Mouse (Mus musculus) 416B (cell line): ENCODE measurements around the gene Btnl1.
A peak's percentile ranks its signal among the peaks of the same experiment; 100 is the strongest.

Experiments used
- DNase-seq: peaks from one replicate; pipeline ENCODE4 v3.0.0; 2011; ENCODE audit warnings: low read depth

The Btnl1 gene

DNA sequence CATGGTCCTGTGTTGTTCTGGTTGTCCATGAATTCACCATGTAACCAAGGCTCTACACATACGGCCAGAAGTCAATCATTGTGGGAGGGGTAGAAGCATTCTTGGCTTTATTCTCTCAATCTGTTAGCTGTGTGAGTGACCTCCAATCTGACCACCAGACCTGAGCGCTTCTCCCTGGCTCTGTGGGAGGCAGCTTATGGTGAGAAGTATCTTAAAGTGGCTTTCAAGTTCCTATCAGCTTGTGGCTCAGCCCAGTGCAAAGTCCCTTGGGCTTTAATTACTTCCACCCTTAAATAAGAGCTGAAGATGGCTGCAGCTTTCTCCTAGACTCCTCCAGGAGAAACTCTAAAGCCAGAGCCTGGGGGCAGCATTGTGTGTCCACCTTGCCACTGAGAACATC is at the start of gene Btnl1:
Btnl1 (plus strand) TSS at position 286 of the 400 bp plus-strand sequence.
- DNase-seq = no peak

DNA sequence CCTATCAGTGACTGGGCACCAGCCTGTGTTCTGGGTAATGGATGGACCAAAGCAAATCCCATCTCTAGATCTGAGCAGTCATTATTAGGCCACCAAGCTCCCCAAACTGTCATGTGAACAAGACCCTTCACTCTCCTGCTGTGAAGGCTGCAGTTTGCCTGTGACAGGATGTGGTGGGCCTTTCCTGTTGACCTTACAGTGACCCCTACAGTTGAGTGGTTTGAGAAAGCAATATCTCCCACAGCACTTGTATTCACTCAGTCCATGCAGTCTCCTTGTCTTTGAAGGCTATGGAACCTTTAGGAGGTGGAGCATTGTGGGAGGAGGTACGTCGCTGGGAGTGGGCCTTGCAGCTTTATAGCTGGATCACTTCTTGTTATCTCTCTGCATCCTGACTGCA is 47.1 kb upstream of the Btnl1 start:
- DNase-seq = peak; percentile 80

DNA sequence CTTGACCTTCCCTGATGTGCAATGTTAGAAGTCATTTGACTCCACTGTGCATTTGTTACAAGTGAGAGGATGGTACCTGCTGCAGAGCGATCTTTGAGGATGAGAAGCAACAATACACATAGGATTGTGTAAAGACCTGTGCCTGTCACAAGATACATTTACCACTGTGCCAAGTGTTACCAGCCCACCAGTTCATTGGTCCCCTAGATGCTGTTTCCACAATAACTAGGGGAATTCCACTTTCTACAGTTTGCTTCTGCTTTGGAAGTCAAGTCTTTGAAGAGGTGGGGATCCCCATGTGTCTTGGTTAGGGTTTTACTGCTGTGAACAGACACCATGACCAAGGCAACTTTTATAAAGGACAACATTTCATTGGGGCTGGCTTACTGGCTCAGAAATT is 45.7 kb upstream of the Btnl1 start:
- DNase-seq = no peak

DNA sequence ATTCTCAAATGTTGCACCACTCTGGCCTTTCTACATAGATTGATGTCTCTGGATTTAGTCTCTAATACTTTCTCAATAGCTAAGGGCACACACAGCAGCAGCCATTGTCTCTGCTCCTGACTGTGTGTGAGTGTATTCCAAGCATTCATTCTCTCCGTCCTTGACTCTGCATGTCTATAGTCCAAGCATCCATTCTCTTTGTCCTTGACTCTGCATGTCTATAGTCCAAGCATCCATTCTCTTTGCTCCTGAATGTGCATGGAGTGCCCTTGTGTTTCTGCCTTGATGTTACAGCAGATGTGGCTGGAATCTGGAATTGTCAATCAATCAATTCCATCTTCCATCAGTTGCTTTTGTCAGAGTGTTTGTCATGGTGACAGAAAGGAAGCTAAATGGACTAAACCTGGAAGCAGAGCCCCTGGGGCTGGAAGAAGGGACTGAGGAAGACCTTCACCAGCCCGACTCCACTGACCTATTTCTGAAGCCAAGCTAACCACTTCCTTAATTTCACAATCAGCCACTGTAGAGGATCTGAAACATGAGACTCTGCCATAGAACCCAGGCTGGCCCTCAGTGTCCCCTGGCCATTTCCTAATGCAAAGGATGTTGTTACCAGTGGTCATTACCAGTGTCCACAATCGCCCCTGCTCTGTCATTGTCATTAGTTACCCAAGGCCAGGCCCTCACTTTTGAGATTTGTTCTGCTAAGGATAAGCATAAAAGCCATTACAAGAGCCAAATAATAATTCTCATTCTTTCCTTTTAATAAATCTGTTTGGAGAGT is 36.1 kb upstream of the Btnl1 start:
- DNase-seq = peak; percentile 90

DNA sequence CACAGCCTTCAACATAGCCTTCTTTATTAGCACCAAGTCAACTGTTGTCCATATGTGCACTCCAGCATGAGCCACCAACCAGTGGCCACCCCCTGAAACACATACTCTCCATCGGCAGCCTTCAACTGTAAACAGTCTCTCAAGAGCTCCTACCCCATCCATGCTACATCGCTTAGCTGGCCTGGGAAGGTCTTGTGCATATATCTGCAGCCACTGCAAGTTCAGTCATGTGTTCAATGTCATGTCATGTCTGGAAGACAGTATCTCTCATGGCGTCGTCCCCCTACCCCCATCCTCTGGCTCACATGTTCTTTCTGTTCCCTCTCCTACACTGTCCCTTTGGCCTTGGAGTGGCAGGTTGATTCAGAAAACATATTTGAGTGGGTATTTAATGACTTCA is 32.0 kb upstream of the Btnl1 start:
- no peak for DNase-seq

DNA sequence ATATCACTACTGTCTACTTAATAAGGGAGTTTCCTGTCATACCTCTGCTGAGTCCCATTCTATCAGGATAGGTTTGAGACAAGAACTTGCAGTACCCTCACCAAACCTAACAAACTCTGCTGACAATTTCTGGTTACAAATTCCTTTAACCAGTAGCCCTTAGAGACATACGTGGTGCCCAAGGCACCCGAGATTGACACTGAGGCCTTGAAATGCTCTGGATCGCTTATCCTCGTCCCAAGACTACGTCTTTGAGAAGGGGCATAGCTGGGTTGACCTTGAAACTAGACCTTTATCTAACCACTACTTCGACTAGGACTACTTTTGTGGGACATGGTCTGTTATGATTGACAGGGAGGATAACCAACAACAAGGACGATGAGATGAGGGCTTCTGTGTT is 31.4 kb upstream of the Btnl1 start:
- DNase-seq = no peak

DNA sequence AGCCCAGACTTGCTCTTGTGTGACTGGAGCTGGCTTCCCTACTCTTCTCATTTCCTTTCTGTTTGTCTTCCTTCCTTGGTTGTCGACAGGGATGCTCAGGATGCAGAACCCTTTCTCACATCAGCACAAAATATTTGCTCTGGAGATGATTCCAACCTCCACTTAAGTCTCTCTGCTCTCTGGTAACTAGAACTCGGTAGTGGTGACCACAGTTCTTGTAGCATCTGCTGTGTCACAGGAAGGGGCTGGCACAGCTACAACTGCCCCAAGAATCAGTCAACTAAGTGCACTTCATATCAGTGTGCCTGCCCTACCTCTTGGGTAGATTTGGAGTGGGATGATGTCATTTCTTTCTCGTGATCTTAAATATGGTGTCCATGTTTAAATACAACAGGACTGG is 30.9 kb upstream of the Btnl1 start:
- DNase-seq = peak; percentile 80

DNA sequence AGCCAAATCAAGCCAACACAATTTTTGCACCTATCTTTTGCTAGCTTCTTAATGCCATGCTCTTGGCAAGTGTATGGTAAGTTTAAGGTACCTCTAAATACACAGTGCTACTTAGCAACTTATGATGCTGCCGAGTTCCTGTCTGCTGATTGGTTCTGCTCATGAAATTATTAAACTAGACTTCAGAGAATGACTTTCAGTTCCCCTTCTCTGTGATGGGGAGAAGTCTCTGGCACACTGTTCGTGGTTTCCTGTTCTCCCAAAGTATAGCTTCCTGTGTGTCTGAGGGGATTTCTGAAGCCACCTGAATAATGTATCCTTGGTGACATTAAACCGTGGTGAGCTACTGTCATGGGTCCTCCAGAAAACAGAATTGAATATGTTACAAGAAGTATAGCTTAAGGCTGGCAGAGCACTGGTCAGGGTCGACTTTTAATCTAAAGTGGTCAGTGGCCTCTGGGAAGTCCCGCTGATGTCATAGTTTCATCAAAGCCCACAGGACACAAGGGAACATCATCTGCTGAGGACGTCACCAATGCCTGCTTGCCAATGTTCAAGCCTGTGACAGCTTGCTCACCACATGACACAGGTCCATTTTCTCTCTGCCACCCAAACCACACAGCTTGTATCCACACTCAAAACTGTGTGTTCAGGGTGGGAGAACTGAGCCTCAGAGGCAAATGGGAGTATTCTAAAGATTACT is 29.2 kb upstream of the Btnl1 start:
- peak; percentile 81 for DNase-seq

DNA sequence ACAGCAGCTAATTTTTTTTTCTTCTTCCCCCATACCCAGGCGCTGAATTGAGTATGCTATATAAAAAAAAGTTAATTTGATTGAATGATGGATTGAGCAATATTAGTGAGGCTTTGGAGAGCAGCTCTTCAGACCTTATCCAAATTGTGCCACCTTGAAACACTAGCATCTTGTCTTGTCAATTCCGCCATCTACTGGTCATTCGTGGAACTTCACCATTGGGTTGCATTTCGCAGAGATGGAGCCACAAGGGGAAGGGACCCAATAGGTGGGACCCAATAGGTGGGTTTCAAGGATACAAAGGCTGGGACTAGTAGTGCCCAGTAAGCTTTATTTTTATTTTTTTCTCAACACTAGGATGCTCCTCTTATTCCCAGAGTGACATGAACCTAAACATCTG is 27.5 kb upstream of the Btnl1 start:
- peak; percentile 83 for DNase-seq

DNA sequence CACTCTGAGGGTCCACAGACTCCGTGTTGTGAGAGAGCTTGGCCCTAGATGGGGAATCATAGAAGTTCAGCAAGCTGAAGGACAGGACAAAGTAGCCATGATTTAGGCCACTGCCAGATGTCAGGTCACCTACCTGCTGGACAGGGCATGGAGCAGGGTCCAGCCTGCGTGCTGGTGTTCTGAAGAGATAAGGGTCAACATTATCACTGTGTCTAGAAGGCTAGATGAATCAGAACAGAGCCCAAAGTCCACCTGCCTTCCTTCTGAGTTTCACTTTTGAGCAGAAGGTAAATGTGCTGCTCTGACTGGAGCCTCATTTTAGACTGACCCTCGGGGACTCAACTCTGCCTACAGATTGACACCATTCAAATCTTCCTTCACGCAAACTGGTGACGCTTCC is 22.4 kb upstream of the Btnl1 start, which contains the start of gene Btnl2:
Btnl2 (plus strand) TSS at position 284 of the 400 bp plus-strand sequence.
- no peak for DNase-seq

DNA sequence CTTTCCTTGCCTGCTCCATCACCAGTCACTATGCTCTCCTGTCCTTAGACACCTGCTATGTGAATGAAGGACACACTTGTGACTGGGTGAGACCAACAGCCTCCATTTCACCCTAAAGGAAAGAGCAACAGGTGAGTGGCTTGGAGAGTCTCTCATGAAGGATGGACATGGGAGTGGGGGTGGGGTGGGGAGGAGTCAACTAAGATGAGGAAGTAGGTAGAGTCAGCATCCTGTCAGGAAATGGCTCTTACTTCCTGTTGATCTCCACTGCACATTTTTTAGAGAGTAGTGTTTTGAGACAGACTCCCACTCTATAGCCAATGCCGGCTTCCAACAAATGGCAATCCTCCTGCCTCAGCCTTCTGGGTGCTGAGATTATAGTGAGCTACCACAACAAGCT is 22.0 kb upstream of the Btnl1 start:
- peak; percentile 27 for DNase-seq

DNA sequence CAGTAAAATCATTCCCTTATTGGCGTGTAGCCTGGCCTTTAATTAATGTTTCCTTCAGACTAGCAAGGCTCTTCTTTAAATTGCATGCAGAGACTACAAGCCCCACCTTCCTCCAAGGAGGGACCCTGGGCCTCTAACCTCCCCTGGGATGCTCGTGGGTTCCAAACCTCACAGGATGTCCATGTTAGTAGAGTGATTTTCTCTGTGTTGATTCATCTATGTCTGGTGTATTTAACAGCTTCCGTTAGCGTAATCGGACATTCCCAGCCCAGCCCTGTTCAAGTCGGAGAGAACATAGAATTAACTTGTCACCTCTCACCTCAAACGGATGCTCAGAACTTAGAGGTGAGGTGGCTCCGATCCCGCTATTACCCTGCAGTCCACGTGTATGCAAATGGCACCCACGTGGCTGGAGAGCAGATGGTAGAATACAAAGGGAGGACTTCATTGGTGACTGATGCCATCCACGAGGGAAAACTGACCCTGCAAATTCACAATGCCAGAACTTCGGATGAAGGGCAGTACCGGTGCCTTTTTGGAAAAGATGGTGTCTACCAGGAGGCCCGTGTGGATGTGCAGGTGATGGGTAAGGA is 13.9 kb upstream of the Btnl1 start:
- DNase-seq = no peak

DNA sequence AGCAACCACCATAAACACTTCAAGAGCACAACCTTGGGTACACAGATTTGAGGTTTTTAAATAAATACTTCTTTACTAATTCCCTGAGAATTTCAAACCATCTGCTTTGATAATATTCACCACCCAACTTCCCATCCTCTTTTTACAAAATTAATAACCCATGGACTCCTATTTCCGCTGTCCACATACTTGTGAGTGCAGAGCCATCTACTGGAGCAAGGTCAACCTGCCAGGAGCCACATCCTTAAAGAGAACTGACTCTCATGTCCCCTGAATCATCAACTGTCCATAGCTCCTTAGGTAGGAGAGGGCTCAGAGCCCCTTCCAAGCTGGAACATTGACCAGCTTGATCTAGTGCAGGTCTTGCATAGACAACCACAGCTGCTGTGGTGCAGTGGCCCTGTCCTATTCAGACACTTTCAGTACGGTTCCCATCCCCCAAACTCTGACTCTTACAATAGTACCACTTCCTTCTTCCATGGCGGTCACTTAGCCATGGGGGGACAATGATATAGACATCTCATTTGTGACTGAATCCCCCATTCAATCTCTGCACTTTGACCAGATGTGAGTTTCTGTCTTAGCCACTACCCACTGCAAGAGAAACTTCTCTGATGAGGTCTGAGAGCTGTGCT is 13.1 kb upstream of the Btnl1 start:
- peak; percentile 18 for DNase-seq

DNA sequence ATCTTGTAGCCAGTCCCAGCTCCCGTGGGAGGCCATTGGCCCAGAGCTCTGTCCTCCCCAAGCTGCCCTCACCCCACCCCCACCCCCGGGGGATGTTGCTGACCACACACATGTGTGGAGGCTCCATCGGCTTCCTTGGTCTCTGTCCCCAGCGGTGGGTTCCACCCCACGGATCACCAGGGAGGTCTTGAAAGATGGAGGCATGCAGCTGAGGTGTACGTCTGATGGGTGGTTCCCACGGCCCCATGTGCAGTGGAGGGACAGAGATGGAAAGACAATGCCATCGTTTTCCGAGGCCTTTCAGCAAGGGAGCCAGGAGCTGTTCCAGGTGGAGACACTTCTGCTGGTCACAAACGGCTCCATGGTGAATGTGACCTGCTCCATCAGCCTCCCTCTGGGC is 11.9 kb upstream of the Btnl1 start:
- DNase-seq = no peak

DNA sequence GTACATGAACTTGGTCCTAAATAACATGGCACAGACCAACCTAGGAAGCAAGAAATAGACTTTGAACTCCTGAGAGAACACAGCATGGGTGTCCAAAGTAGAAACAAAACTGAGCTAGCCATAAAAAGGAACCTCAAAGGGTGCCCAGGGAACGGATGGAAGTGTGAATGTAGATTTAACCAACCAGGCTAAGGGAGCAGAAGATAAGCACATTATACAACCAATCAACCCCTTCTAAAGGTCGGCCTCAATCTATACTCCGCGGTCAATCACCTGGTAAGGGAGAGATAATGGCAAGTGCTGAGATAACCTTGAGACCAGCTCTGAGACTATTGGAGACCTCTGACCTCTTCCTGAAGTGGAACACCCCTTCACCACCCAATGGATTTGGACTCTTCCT is 6.4 kb upstream of the Btnl1 start:
- no peak for DNase-seq

DNA sequence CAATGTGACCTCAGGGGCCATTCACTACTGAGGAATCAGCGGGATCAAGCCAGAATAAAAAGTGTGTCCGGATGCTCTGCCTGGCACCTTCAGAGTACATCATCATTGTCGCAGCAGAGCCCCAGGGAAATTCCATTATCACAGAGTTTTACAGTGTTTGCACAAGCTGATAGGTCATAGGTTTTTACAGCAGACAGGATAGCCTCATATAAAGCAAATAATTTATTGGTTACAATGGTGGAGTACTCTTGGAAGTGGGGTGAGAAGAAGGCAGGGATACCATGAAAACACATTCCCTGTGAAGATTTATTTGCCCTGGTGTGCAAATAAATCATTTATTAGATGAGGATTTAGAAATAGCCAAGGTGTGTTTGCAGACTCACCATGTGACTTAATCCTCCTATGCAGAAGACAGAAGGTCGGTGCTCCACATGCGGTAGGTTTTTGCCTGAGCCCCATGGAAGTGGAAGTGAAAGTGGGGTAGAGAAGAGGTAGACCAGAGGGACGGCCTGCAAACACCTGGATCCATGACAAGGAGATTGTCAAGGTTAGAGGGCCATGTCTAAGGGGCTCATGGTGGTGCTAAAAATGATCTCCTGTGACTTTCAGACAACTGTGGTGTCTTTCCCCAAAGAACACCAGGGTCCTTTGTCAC is 3.8 kb upstream of the Btnl1 start:
- no peak for DNase-seq

DNA sequence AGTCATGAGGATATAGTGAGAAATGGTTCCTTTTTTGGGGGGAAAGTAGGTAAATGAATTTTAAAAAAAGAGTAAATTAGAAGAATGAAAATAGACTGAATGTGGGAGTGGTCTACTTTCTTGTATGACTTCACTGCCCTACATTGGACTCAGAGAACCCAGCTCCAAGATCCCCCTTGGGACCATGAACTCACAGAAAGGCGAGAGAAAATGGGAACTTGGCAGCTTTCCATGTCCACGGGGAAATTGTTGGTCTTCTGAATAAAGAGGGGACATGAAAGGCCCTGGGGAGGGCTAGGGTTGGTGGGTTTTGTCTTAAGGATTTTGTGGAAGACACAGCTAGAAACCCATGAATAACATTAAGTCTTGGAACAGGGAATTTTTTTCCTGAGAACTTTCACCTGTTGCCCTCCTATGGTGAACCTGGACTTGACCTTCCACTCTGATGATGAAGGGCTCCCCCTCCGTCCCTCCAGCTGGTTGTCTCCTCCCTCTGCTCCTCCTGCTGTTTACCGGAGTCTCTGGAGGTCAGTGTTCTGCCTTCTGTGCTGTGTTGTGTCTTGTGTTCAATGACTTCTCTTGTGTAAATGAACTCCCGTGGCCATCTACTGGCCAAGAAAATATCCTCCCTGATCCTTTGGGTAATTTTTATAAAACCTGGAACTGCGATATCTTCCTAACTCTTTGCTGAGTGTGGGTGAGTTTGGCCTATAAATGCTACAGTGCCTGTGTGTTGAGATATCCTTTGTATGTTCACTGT is 698 bp downstream of the Btnl1 start:
- DNase-seq = no peak

DNA sequence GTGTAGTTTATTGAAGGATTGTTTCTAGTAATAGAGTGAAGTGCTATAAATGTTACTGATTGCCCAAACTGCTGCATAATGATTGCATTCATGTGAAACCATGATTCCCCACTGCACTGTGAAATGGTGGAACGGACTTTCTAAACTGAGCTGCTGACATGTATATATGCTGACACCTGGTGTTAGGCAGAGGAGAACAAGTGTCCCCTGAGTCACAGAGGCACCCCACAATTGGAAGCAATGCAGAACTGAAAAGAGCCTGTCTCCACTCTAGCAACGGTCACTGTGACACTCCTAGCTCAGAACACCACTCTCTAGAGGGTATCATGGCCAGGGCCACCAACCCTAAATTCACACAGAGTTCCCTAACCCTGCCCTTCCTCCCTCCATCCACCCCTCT is 1.8 kb downstream of the Btnl1 start:
- DNase-seq = no peak

DNA sequence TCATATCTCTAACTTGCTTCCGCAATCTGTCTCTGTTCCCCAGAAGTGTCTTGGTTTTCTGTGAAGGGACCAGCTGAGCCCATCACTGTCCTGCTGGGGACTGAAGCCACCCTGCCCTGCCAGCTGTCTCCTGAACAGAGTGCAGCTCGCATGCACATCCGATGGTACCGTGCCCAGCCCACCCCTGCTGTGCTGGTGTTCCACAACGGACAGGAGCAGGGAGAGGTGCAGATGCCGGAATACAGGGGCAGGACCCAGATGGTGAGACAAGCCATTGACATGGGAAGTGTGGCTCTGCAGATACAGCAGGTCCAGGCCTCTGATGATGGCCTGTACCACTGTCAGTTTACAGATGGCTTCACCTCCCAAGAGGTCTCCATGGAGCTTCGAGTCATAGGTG is 2.5 kb downstream of the Btnl1 start:
- DNase-seq = no peak

DNA sequence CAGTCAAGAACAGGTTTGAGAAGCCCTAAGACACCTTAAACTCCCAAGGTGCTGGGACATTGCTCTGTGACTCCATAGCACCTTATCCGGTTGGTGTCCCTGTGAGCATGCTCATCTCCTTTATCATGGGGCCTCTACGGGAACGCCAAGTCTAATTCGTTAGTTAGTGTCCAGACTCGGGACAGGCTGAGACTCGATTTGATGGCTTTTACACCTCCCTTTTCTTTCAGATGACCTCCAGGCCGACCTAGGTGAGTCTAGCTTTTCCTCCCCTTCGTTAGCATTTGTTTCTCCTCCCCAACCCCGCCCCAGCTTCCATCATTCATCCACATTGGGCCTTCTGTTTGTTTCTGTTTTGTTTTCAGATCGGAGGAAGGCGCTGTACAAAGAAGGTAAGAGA is 4.9 kb downstream of the Btnl1 start:
- no peak for DNase-seq

DNA sequence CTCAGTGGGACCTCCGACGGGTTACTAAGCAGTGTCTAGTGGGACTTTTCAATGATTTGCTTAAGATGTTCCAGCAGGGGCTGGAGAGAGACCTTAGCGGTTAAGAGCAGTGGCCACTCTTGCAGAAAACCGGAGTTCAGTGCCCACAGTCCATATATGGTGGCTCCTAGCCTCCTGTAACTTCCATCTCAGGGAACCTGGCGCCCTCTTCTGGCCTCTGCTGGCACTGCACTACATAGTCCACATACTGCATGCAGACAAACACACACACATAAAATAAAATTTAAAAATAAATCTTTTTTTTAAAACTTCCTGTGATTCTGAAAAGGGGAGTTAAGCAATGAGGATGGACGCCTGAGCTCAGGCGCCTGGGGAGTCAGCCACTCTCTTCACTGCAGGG is 6.3 kb downstream of the Btnl1 start:
- peak; percentile 51 for DNase-seq

DNA sequence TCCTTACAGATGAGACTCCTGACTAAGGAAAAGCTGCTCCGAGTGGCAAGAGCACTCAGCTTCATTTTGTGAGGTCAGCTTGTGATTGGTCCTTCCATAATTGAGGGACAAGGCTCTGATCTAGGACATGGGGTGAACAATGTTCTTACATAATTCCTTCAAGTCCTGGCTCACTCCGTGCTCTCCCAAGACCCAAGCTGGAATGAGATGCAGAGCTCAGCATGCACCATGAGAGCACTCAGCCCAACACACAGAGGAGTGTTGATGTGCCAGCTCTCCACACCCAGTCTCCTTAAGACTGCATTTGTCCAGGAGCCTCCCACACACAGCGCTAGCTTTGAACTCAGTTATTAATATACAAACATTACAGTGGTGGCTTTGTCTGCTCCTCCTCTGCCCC is 7.8 kb downstream of the Btnl1 start:
- DNase-seq = no peak
